Mouse (Mus musculus) megakaryocyte-erythroid progenitor cell, adult 5-6 weeks (primary cell): ENCODE measurements around the gene Asprv1. TPM values are rescaled to one million over a fixed set of nuclear protein-coding genes. Genes with fewer than 3 reads are reported as not detected.
A peak's percentile ranks its signal among the peaks of the same experiment; 100 is the strongest.

Experiments
- ATAC-seq: replicated peaks from 2 replicates; pipeline ENCODE4 v1.8.0; 2016; ENCODE audit warnings: mild to moderate bottlenecking, inconsistent platforms; ENCODE audit not compliant: severe bottlenecking, poor library complexity, low FRiP score, low TSS enrichment
- total RNA-seq, 2 experiments: library from RNA; stranded (forward) in 1 of 2; stranded (reverse) in 1 of 2; fragments of 200-1000, 215-1000 nt in 1 of 2; fragments of >200 nt in 1 of 2; fragmentation: Nextera tagmentation in 1 of 2; gene quantifications; 2 replicates each; pipeline ENCODE4 v1.2.3; 2014 to 2017

The Asprv1 gene
- total RNA-seq, 2 experiments from 2014 or later: not detected

- ATAC-seq: no peak
Observed at GRCm38 (mm10) chr6:86609235-86609634, 18.7 kb upstream of the Asprv1 start.

DNA sequence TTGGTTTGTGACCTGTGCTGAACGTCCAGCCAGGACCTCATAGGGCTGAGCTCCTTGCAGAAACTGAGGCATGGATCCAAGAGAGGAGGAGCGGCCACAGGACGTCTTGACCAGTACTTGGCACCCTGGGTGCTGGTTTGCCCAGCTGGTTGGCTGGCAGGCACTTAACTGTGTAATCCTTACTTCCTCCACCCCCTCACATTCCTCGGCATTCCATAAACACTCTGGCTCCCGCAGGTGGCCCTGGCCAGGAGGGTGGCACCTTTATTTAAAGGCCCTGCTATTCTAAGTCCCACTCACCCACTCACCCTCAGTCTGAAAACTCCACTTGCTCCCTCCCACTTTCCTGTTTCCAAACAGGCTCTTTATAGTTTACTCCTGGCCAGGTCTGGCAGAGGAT lies 17.2 kb upstream of the Asprv1 start:
- ATAC-seq: no peak

DNA sequence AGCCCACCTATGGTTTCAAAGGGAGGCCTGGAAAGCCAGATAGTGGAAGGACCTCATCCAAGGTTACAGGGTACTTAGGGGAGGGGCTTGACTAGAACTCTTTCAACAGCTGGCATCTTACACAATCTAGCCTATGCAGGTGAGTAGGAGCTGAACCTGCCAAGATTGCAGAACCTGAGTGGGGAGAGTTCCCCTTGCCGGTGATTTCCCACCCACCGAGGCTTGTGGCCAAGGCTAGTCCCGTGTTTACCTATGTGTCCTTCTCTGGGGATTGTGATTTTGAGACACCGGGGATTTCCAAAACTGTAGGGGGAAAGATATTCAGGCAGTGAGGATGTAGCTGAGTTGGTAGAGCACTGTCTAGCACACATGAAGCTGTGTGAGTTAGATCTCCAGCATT lies 12.7 kb upstream of the Asprv1 start:
- ATAC-seq: no peak

GRCm38 (mm10) chr6:86623201-86623600 lies 4.8 kb upstream of the Asprv1 start:
- ATAC-seq: no peak

DNA sequence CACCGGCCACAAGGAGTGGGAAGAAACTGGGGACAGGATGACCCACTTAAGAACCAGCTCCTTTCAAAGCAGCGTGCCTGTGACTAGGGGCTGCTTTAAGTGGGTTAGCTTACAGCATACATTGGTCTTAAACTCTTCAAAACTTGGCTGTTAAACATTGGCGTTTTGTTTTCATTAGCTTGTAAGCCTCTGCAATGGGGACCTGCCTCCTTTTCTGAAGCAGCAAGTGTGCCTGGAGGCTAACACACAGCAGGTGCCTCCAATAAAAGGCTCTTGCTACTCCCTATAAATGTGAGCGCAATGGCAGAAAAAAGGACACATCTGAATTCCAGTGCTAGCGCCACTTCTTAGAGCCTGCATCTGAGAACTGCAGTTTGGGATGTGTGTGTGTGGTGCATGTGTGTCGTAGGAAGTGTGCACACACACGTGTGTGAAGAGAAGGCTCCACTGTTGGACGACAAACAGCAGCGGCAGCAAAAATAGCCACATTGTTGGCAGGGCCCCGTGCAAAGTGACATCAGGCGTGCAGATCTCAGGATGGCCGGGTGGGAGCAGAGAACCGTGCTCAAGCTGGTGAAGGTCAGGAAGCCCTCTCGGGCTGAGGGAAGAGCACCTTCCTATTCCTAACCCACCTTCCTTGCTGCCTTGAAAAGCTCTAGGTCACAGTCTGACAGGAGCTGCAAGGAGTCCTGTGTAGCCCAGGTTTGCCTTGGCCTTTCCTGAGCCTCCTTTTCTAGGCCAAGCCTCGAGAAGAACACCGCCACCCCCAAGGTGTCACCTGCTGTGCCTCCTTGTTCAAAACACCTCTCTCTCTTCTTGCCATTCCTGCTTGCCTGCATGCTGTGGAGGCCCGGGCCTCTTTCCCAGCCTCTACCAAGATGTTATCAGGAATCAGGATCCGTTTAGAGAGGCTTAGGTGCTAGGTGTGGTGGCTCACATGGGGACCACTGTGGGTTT lies 3.6 kb upstream of the Asprv1 start:
- no peak for ATAC-seq

- ATAC-seq: no peak
Observed at GRCm38 (mm10) chr6:86630141-86630540, 2.2 kb downstream of the Asprv1 start.

- ATAC-seq: peak; percentile 41
Observed at GRCm38 (mm10) chr6:86636495-86636894, 8.5 kb downstream of the Asprv1 start.

- peak; percentile 59 for ATAC-seq
Observed at GRCm38 (mm10) chr6:86637171-86637835, 9.3 kb downstream of the Asprv1 start.

DNA sequence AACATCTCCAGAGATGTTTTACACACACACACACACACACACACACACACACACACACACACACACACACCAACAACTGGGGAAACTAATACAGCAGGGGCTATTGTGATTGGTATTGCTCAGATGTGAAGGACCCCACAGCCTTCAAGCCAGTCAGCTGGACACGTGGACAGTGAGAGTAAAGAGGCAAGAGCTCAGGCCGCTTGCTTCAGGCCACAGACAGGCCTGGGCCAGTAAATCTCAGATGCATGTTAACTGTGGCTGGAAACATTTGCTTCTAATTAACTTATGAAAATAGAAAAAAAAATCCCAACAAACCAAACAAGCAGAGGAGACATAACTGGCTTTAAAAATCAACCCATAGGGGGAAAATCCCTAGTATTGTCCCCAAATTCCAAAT lies 9.9 kb downstream of the Asprv1 start:
- no peak for ATAC-seq

GRCm38 (mm10) chr6:86638434-86638833 lies 10.5 kb downstream of the Asprv1 start:
- no peak for ATAC-seq

- ATAC-seq: peak; percentile 84
Observed at GRCm38 (mm10) chr6:86639180-86640160, 11.5 kb downstream of the Asprv1 start.

DNA sequence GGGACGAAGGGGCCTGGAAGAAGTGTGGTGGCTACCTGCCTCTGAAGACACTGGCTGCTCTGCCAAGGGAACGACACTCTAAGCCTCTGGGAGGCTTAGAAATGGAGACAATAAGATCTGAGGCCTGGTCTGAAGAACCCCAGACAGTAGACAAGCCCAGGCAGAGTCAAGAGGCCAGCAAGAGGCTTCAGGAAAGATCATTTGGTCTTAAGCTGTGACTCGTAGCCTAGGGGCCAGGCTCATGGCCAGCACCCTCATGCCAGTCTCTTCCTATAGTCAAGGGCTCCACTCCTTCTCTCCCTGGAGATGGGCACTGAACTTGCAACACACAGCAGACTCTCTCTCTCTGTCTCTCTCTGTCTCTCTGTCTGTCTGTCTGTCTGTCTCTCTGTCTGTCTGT lies 12.2 kb downstream of the Asprv1 start:
- ATAC-seq: no peak

DNA sequence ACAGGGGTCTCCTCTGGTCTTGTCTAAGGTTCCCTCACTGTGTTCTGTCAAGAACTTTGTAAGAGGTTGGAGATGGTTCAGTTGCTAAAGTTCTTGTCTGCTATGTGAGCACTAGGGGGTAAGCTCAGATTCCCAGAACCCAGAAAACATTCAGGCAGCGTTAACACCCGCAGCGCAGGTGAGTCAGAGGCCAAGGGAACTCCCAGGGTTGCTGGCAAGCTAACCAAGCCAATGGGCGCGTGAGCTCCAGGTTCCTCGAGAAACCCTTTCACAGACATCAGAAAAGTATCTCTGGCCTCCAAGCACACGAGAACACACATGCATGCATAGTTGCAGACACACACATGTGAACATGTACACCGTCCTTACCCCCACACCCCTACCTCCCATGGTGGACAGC lies 12.8 kb downstream of the Asprv1 start:
- no peak for ATAC-seq

DNA sequence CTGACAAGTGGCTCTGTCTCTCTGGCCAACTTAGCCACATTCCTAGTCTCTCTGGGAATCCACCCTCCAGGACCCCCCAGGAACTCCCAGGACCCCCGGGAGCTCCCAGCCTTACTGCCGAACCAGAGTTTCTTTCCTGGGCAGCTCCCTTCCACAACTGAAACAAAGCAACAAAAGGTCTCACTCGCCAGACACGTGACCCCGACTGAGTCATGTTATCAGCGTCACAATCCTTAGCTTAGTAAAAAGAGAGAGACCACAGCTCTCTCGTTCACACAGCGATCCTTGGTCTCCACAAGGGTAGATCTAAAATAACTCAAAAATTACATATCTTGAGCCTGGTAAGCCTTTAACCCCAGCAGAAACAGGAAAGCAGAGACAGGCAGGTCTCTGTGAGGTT lies 13.8 kb downstream of the Asprv1 start:
- no peak for ATAC-seq

- no peak; the same call in 1 of the 2 replicates for ATAC-seq
Observed at GRCm38 (mm10) chr6:86644775-86645400, 16.9 kb downstream of the Asprv1 start.

- no peak for ATAC-seq
Observed at GRCm38 (mm10) chr6:86645551-86645950, 17.6 kb downstream of the Asprv1 start.

- ATAC-seq: no peak
Observed at GRCm38 (mm10) chr6:86646143-86646542, 18.2 kb downstream of the Asprv1 start.

GRCm38 (mm10) chr6:86653026-86653425 lies 25.1 kb downstream of the Asprv1 start:
- no peak for ATAC-seq

DNA sequence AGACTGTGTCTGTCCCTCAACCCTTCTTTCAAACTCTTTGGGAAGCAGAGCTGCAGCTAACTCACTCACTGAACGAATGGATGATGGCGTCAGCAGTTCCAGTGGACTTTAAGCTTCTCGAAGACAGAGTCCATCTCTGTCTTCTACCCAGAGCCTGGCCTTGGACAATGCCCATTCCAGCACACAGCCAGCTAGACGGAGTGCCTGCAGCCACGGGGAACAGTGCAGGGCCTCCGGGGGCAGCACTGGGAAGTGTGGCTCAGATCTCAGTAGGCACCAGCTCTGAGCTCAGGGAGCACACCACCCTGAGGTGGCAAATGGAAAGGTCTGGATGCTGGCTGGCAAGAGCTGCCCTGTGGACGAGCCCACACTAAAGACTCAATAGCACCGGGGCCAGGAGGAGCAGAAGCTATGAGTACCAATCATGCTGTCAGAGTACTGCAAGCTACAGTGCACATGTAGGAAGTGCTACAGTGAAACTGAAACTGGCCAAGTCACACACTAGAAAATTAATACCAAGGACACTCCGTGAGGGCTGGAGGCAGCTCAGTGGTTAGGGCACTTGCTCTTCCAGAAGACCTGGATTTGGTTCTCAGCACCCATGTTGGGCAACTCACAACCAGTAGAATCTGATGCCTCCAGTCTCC lies 26.4 kb downstream of the Asprv1 start:
- peak; percentile 34; the same call in 1 of the 2 replicates for ATAC-seq
